Mouse (Mus musculus) cerebellum, postnatal 14 days (tissue): ENCODE measurements around the gene Plscr2.

Experiments
- DNase-seq, 2 experiments: peaks; one replicate each; pipeline ENCODE4 v3.0.0; 2021; ENCODE audit warnings: mixed read lengths in 2 of 2

Plscr2 gene

GRCm38 (mm10) chr9:92275486-92276207, at the start of gene Plscr2:
Plscr2 (plus strand) TSS chr9:92275602.
- DNase-seq: no peak

- no peak for DNase-seq
Observed at GRCm38 (mm10) chr9:92226127-92226655, 49.2 kb upstream of the Plscr2 start.

- DNase-seq: no peak
Observed at GRCm38 (mm10) chr9:92226795-92227194, 48.6 kb upstream of the Plscr2 start.

GRCm38 (mm10) chr9:92228867-92229832, 46.3 kb upstream of the Plscr2 start:
- DNase-seq: no peak

GRCm38 (mm10) chr9:92229833-92230205, 45.6 kb upstream of the Plscr2 start:
- DNase-seq: no peak

- no peak for DNase-seq
Observed at GRCm38 (mm10) chr9:92234901-92235458, 40.4 kb upstream of the Plscr2 start.

GRCm38 (mm10) chr9:92248773-92249446, 26.5 kb upstream of the Plscr2 start:
- DNase-seq: no peak

- no peak for DNase-seq
Observed at GRCm38 (mm10) chr9:92249447-92249852, 26.0 kb upstream of the Plscr2 start, which contains the start of gene Plscr1. Plscr1 (plus strand) TSS chr9:92249750.

- DNase-seq: peak; percentile 52 to 53
Observed at GRCm38 (mm10) chr9:92249987-92250772, 25.2 kb upstream of the Plscr2 start.

GRCm38 (mm10) chr9:92252718-92253117, 22.7 kb upstream of the Plscr2 start:
- no peak for DNase-seq

GRCm38 (mm10) chr9:92253585-92254321, 21.6 kb upstream of the Plscr2 start:
- no peak for DNase-seq

GRCm38 (mm10) chr9:92260481-92261159, 14.8 kb upstream of the Plscr2 start:
- DNase-seq: no peak

- no peak for DNase-seq
Observed at GRCm38 (mm10) chr9:92265719-92266118, 9.7 kb upstream of the Plscr2 start.

- DNase-seq: no peak
Observed at GRCm38 (mm10) chr9:92266558-92267171, 8.7 kb upstream of the Plscr2 start.

GRCm38 (mm10) chr9:92267732-92268131, 7.7 kb upstream of the Plscr2 start:
- DNase-seq: no peak

- DNase-seq: no peak
Observed at GRCm38 (mm10) chr9:92269829-92270404, 5.5 kb upstream of the Plscr2 start.

- DNase-seq: peak; percentile 67 to 72
Observed at GRCm38 (mm10) chr9:92270927-92271326, 4.5 kb upstream of the Plscr2 start.

- no peak for DNase-seq
Observed at GRCm38 (mm10) chr9:92272650-92273049, 2.8 kb upstream of the Plscr2 start.

GRCm38 (mm10) chr9:92273271-92273670, 2.1 kb upstream of the Plscr2 start:
- DNase-seq: no peak
